Mouse (Mus musculus) urinary bladder, postnatal 0 days (tissue): Measurements from ENCODE around the gene Mrps26. TPM values are rescaled to one million over a fixed set of nuclear protein-coding genes. Genes with fewer than 3 reads are reported as not detected.

Experiments
- microRNA-seq: library from miRNA; unstranded; fragments of <30 nt; microRNA quantifications from one replicate; pipeline ENCODE4, GENCODE M21; 2016
- polyA plus RNA-seq: library from polyadenylated mRNA; unstranded; fragments of >200 nt; fragmentation: Nextera tagmentation; extraction: Ambion mirVana; gene quantifications from 2 replicates; pipeline ENCODE4 v1.2.1, GENCODE M21; 2015

The Mrps26 gene
- polyA plus RNA-seq: 52.4 and 55.8 TPM in 2 replicates

DNA sequence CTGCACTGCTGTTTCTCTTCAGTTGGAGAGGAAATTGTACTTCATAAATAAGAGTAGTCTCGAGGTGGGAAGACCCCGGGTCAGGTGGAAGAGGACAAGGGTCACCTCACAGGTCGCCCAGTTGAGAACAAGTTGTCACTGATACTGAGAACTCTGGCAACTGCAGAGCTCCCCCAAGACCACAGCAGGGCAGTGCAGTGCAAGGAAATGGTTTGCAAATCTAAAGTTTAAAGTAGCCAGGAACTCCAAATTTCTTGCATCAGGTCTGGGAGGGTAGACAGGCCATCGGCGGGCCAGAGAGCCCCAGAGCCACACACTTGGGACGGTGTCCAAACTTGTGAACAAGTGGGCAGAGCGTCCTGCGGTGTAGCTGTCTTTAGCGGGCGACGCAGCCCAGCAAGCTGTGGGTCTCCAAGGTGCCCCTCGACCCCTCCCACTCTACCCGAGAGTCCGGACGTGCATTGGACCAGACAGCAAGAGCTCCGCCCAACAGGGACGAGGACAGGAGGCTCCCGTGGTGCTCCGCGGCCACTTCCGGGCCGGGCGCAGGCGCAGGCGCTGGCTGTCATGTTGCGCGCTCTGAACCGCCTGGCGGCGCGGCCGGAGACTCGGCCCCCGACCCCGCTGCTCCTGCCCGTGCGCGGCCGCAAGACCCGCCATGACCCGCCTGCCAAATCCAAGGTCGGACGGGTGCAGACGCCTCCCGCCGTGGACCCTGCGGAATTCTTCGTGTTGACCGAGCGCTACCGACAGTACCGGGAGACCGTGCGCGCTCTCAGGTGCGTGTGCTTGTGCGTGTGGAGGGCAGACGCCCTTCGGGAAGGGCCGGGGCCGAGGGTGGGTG is at the start of gene Mrps26:
TSS of gene Mrps26 (plus strand) at position 531 of the 844 bp plus-strand sequence.

DNA sequence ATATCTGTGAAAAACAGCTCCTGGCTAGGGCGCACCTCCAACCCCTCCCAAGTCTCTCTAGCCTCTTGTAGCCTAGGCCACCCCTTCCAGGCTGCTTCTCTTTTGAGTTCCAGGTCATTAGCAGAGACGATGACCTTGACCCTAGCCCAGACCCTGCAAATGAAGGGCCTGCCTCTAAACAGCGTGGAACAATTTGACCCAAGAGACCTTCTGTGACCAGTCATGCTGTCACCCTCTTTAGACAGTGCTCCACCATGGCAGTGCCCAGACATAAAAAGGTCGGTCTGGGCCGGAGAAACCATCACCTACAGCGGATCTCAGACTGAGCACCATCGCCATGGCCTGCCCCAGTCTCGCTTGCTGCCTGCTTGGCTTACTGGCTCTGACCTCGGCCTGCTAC is 12.3 kb downstream of the Mrps26 start, which contains the start of gene Oxt:
TSS of gene Oxt (plus strand) at position 301 of the 400 bp plus-strand sequence.

DNA sequence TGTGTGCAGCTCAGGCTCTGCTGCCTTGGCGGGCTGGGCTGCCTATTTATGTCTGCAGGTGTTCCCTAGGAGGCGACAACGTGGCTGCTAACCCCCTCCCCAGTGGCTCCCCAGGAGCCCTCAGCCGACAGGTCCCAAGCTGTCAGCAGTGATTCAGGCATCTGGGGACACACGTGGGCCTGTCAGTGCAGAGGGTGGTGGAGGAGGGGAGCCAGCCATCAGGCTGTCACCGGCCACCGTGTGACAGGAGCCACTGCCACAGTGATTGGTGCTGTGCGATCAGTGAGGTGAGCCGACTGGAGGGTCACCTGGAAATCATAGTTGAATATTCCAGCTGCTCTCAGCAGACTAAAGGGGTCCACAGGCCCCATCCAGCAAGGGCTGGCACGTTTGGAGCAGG is 19.0 kb downstream of the Mrps26 start, which contains the start of gene Avp:
TSS of gene Avp (minus strand) at position 3 of the 400 bp plus-strand sequence.

Small RNA genes within 50 kb of the gene (microRNA-seq; reads per million reads assigned to microRNA genes)
- not detected for gene Gm23876

Other genes with a start within 250 kb of the Mrps26 start
- 10.1 and 15.1 TPM in 2 replicates for gene Cpxm1, start 166.2 kb upstream of the Mrps26 start, polyA plus RNA-seq
- gene Gm28372, start 158.5 kb upstream of the Mrps26 start, polyA plus RNA-seq: not detected in 2 replicates
- gene 1700020A23Rik, start 158.5 kb upstream of the Mrps26 start, polyA plus RNA-seq: 0.24 TPM in 1 of 2 replicates, not detected in the other
- not detected in 2 replicates for gene Tmem239, start 157.3 kb upstream of the Mrps26 start, polyA plus RNA-seq
- gene Vps16, start 139.4 kb upstream of the Mrps26 start, polyA plus RNA-seq: 32.2 and 36.0 TPM in 2 replicates
- gene Pced1a, start 139.0 kb upstream of the Mrps26 start, polyA plus RNA-seq: 6.5 and 6.7 TPM in 2 replicates
- gene Ptpra, start 113.5 kb upstream of the Mrps26 start, polyA plus RNA-seq: 64.1 and 64.4 TPM in 2 replicates
- gene Oxt, start 12.4 kb downstream of the Mrps26 start, polyA plus RNA-seq: not detected in 2 replicates
- not detected in 2 replicates for gene Avp, start 18.8 kb downstream of the Mrps26 start, polyA plus RNA-seq
- gene Fastkd5, start 66.3 kb downstream of the Mrps26 start, polyA plus RNA-seq: 6.5 and 7.4 TPM in 2 replicates
- gene Ubox5, start 66.3 kb downstream of the Mrps26 start, polyA plus RNA-seq: 4.3 and 4.9 TPM in 2 replicates
- gene Lzts3, start 79.1 kb downstream of the Mrps26 start, polyA plus RNA-seq: 1.0 and 1.1 TPM in 2 replicates
- gene Ddrgk1, start 100.9 kb downstream of the Mrps26 start, polyA plus RNA-seq: 65.8 and 66.4 TPM in 2 replicates
- 49.2 and 54.0 TPM in 2 replicates for gene Itpa, start 103.9 kb downstream of the Mrps26 start, polyA plus RNA-seq
- gene Slc4a11, start 133.8 kb downstream of the Mrps26 start, polyA plus RNA-seq: 0.57 and 0.66 TPM in 2 replicates